In genomic region chr15:11408155-11408826, GRCm38 (mm10) we compare ENCODE assay signal across 8 mouse cellular contexts. TPM values are rescaled to one million over a fixed set of nuclear protein-coding genes. Genes with fewer than 3 reads are reported as not detected.
DNase-seq lines count a peak whose midpoint lies in the region; ATAC-seq and TF ChIP-seq lines count a peak whose summit lies in the region.

No protein-coding gene starts in this region.

- WGBS in limb, embryonic 14.5 days: 36% methylated on average over 7 of the region's 7 CpGs

- H3K36me3 ChIP-seq in limb, embryonic 14.5 days (ENCODE audit: control insufficient read depth, insufficient read depth, low read length): no peaks in the 10 kb centered on the region

- no peaks in the 10 kb centered on the region for H3K9me3 ChIP-seq in limb, embryonic 14.5 days (ENCODE audit: control insufficient read depth, low read length)

- TF ChIP-seq CTCF in gastrocnemius, adult 2 months (IDR thresholded peaks at IDR 0.05): peak; percentile 66

- H3K27me3 ChIP-seq in limb, embryonic 14.5 days (ENCODE audit: control insufficient read depth, insufficient read depth, low read length): no peaks in the 10 kb centered on the region

- no peak for ATAC-seq in limb, embryonic 14.5 days (ENCODE audit: low FRiP score, low read depth)

- H3K4me2 ChIP-seq in limb, embryonic 14.5 days (replicated peaks; ENCODE audit: low read depth, low read length, severe bottlenecking): no peak overlapping the region

- no peak overlapping the region for H3K9ac ChIP-seq in limb, embryonic 14.5 days (ENCODE audit: low read depth, low read length, severe bottlenecking)

- TF ChIP-seq POLR2A in limb, embryonic 14.5 days (IDR thresholded peaks at IDR 0.05; ENCODE audit: borderline replicate concordance, extremely low read depth, insufficient read depth, insufficient read length): no peak

- DNase-seq in gastrocnemius, adult 2 months: no peak
- no peak for DNase-seq in gastrocnemius, postnatal 25 days
- DNase-seq in thymus, postnatal 0 days (ENCODE audit: low spot score): peak; percentile 56
- DNase-seq in thymus, adult 18-20 months: no peak
- DNase-seq in forelimb bud, embryonic 11.5 days (ENCODE audit: low read depth, low spot score): peak; percentile 67
- DNase-seq in limb, embryonic 14.5 days (ENCODE audit: low spot score): peak; percentile 88
- peak; percentile 28 for DNase-seq in thymus, postnatal 14 days
- no peak for DNase-seq in spleen, postnatal 14 days (ENCODE audit: low spot score in 2 of 2)

- H3K27ac ChIP-seq in gastrocnemius, adult 2 months: no peak overlapping the region
- no peak overlapping the region for H3K27ac ChIP-seq in limb, embryonic 14.5 days (replicated peaks; ENCODE audit: low read depth, low read length)

- intact Hi-C loops in gastrocnemius, adult 2 months (cut with DNase I): loop anchor here (5.0 to 10.0 kb wide), 2 partner anchors 344 to 497 kb away; partner anchors contain the start of gene Npr3

- no peaks in the 10 kb centered on the region for H3K4me1 ChIP-seq in limb, embryonic 14.5 days (ENCODE audit: control insufficient read depth, insufficient read depth, low read length)

- H3K4me3 ChIP-seq in gastrocnemius, adult 2 months: no peak overlapping the region
- H3K4me3 ChIP-seq in limb, embryonic 14.5 days (replicated peaks; ENCODE audit: low read length): no peak overlapping the region

RNA-seq across cellular contexts. Expression of gene Tars, which starts 8.8 kb away (rescaled TPM):
- 10 to 100 TPM; 29.2 to 36.3 TPM for total RNA-seq in gastrocnemius, adult 2 months (2021)
- total RNA-seq in gastrocnemius, postnatal 25 days (2021): 10 to 100 TPM; 27.0 to 32.9 TPM
- 54.4 and 56.4 TPM in 2 replicates for polyA plus RNA-seq in thymus, postnatal 0 days (2015; fragmentation: Nextera tagmentation; extraction: Ambion mirVana)
- polyA plus RNA-seq in limb, embryonic 14.5 days (2012; rRNA removed): 46.8 and 60.0 TPM in 2 replicates
- 67.0 and 70.2 TPM in 2 replicates for polyA plus RNA-seq in limb, embryonic 14.5 days (2014; fragmentation: Nextera tagmentation; extraction: Ambion mirVana)

Comparison
In these comparisons a context has a peak if more than half of its experiments do, and no peak if none do; other contexts are left out.
1. DNase-seq: peak in thymus, postnatal 0 days (single experiment), forelimb bud, embryonic 11.5 days (single experiment), limb, embryonic 14.5 days (single experiment) and thymus, postnatal 14 days (single experiment); none in gastrocnemius, adult 2 months (single experiment), gastrocnemius, postnatal 25 days (single experiment), thymus, adult 18-20 months (0 of 2) and spleen, postnatal 14 days (0 of 2).